Mouse (Mus musculus) lung, postnatal 0 days (tissue): ENCODE results near the gene Alg12. TPM values are rescaled to one million over a fixed set of nuclear protein-coding genes. Genes with fewer than 3 reads are reported as not detected.
"Not testable (repeated sequence)": the region's sequence is repeated elsewhere in the genome, so short reads cannot be mapped to it uniquely, and the experiment has no call there.

Experiments
- ATAC-seq: fragments of 200-750 bp; cut with Nextera tagmentation; 2 replicates; pipeline ENCODE4 v1.8.0; 2017; ENCODE audit warnings: moderate library complexity
- DNase-seq: peaks from one replicate; pipeline ENCODE4 v3.0.0-alpha.2; 2016; ENCODE audit warnings: low spot score
- H3K27ac ChIP-seq: fragments of 300-500 bp; sonication (generic); 2 replicates; pipeline ENCODE4 v1.5.1; 2014; ENCODE audit warnings: antibody characterized with exemption, mild to moderate bottlenecking, low read length, mixed read lengths
- H3K27me3 ChIP-seq: fragments of 300-500 bp; sonication (generic); replicated peaks from 2 replicates; pipeline ENCODE4 v1.6.1; 2014; ENCODE audit warnings: low read length, mixed read lengths; ENCODE audit not compliant: insufficient read depth
- H3K36me3 ChIP-seq: fragments of 300-500 bp; sonication (generic); 2 replicates; pipeline ENCODE4 v1.6.1; 2014; ENCODE audit warnings: low read length, mixed read lengths; ENCODE audit not compliant: insufficient read depth
- H3K4me1 ChIP-seq: fragments of 300-500 bp; sonication (generic); 2 replicates; pipeline ENCODE4 v1.6.1; 2014; ENCODE audit warnings: antibody characterized with exemption, low read depth, low read length, mixed read lengths; ENCODE audit not compliant: insufficient read depth
- H3K4me2 ChIP-seq: fragments of 300-500 bp; sonication (generic); replicated peaks from 2 replicates; pipeline ENCODE4 v1.6.1; 2014; ENCODE audit warnings: low read depth, mild to moderate bottlenecking, low read length, moderate library complexity, mixed read lengths
- H3K4me3 ChIP-seq: fragments of 300-500 bp; sonication (generic); 2 replicates; pipeline ENCODE4 v1.5.1; 2014; ENCODE audit warnings: low read depth, low read length
- H3K9ac ChIP-seq: fragments of 300-500 bp; sonication (generic); replicated peaks from 2 replicates; pipeline ENCODE4 v1.6.1; 2014; ENCODE audit warnings: low read depth, mild to moderate bottlenecking
- H3K9me3 ChIP-seq: fragments of 300-500 bp; sonication (generic); 2 replicates; pipeline ENCODE4 v1.6.1; 2016; ENCODE audit warnings: low read length, mixed read lengths
- CTCF ChIP-seq: IDR thresholded peaks from 2 replicates; pipeline ENCODE4 v1.5.1; 2016; ENCODE audit warnings: antibody characterized with exemption, mild to moderate bottlenecking
- EP300 ChIP-seq: IDR thresholded peaks from 2 replicates; pipeline ENCODE4 v1.6.1; 2016; ENCODE audit warnings: antibody characterized with exemption, mild to moderate bottlenecking, control low read depth
- WGBS: fragments of 180-500 bp; shearing (Covaris S2); extraction: QIAGEN DNeasy Blood & Tissue Kit; methylation state at CpG from one replicate; pipeline ENCODE4 v1.1.7; 2014; 5-methylcytosine and 5-hydroxymethylcytosine counted together
- polyA plus RNA-seq: library from polyadenylated mRNA; unstranded; fragments of >200 nt; fragmentation: Nextera tagmentation; extraction: Ambion mirVana; gene quantifications from 2 replicates; pipeline ENCODE4 v1.2.1, GENCODE M21; 2015

Gene Alg12
- polyA plus RNA-seq, 1 experiment from 2014 or later = 7.2 TPM

DNA sequence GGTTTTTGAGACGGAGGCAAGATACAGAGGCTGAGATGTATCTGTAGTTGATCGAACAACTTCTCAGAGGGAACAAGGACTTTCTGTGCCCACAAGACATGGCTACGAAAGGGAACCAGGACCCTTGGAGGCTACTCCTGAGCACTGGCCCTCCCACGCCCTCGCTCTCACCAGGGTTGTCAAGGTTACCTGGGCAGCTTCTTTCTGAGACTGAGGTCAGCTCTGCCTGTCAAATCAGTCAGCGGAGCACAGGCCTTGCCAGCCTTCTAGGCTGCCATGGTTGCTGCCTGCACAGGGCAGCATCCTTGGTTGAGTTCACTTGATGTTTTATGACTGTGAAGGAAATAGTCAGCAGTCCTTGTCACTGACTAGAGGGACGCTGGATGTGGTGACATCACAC lies 3.4 kb upstream of the Alg12 start:
- TF ChIP-seq EP300 (no peak), CTCF (no peak)
- Histone ChIP-seq H3K27ac (no peak overlapping the region), H3K36me3 (peaks cover 20% of the 10 kb centered on the region; the same call in 1 of the 2 replicates), H3K27me3 (no peaks in the 10 kb centered on the region), H3K4me1 (peaks cover 8% of the 10 kb centered on the region), H3K4me2 (no peak overlapping the region), H3K4me3 (no peak overlapping the region), H3K9ac (no peak overlapping the region), H3K9me3 (no peaks in the 10 kb centered on the region)
- no peak for ATAC-seq
- no peak for DNase-seq
- WGBS = 93% methylated on average over 7 of the region's 7 CpGs

DNA sequence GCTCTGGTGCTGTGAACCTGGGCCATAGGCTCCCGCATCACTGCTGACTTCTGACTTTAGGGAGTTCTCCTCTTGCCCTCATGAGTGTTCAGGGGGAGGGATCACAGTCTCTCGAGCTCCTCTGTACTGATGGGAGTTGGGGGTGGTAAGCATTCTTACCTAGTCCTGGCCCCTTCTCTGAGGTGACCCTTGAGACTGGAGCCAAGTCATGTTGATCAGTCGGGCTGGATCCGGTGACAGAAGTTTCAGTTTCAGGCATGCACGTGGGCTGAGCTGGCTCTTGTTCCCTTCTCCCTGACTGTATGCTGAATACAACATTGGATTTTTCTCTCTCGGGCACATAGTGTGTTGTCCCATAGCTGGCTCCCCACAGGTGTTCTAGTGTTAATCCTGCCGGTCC lies 2.3 kb upstream of the Alg12 start:
- DNase-seq (no peak), ATAC-seq (no peak)
- H3K4me3 ChIP-seq = no peak overlapping the region
- TF ChIP-seq EP300 (no peak), CTCF (no peak)
- 82% methylated on average over 7 of the region's 7 CpGs for WGBS
- H3K4me2 ChIP-seq = no peak overlapping the region
- H3K9me3 ChIP-seq = no peaks in the 10 kb centered on the region
- H3K27me3 ChIP-seq = no peaks in the 10 kb centered on the region
- H3K9ac ChIP-seq = no peak overlapping the region
- H3K36me3 ChIP-seq = peaks cover 15% of the 10 kb centered on the region; the same call in 1 of the 2 replicates
- H3K27ac ChIP-seq = no peak overlapping the region
- peaks cover 8% of the 10 kb centered on the region for H3K4me1 ChIP-seq

DNA sequence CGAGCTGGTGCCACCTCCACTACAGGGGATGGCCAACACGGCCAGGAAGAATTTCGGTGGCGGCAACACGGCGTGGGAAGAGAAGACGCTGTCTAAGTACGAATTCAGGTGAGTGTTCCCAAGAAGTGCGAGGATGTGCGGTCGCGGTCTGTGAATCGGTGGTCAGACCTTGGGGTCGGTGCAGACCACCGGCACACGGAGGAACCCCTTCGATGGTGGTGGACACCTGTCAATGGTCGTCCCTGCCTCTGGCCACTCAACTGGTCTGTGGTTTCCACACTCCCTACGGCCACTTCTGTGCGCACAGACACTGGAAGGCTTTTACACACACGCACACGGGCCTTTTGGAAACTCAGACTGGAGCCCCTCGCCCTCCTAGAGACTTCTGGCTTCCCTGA lies 787 bp upstream of the Alg12 start:
- Histone ChIP-seq H3K4me1 (peaks cover 8% of the 10 kb centered on the region), H3K9ac (peak overlapping the region; percentile 70), H3K4me3 (peak overlapping the region; percentile 82), H3K4me2 (peak overlapping the region; percentile 93), H3K27me3 (no peaks in the 10 kb centered on the region), H3K9me3 (no peaks in the 10 kb centered on the region), H3K27ac (peak overlapping the region; percentile 51; the same call in 1 of the 2 replicates), H3K36me3 (peaks cover 15% of the 10 kb centered on the region; the same call in 1 of the 2 replicates)
- DNase-seq (no peak), ATAC-seq (no peak)
- under 1% methylated on average over 23 of the region's 23 CpGs for WGBS
- TF ChIP-seq CTCF (no peak), EP300 (no peak)

DNA sequence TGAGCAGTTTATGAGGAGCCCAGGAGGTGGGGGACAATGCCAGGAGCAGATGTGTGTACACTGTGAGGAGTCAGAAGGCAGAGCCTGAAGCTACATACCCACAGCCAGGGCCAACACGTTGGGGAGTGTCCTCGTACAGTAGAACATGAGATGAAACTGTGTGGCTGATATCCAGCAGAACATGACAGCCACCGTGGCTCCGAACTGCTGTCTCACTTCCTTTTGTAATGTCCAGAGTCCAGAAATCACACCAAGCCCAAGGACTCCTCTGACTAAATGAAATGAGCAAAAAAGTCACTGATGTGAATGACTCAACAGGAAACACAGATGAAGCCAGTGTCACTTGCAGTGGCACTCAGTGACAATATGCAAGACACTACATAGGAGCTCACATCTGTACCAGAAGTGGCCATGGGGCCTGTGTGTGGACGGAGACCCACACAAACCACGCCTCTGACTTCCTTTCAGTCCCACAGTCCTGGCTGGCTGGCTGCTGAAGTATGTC lies 3.9 kb downstream of the Alg12 start:
- Histone ChIP-seq H3K9me3 (no peaks in the 10 kb centered on the region), H3K27me3 (no peaks in the 10 kb centered on the region), H3K9ac (no peak overlapping the region), H3K4me3 (no peak overlapping the region), H3K36me3 (no peaks in the 10 kb centered on the region), H3K27ac (no peak overlapping the region), H3K4me1 (peaks cover 4% of the 10 kb centered on the region), H3K4me2 (no peak overlapping the region)
- DNase-seq (no peak), ATAC-seq (no peak)
- TF ChIP-seq EP300 (no peak), CTCF (no peak)
- 83% methylated on average over 6 of the region's 6 CpGs for WGBS

DNA sequence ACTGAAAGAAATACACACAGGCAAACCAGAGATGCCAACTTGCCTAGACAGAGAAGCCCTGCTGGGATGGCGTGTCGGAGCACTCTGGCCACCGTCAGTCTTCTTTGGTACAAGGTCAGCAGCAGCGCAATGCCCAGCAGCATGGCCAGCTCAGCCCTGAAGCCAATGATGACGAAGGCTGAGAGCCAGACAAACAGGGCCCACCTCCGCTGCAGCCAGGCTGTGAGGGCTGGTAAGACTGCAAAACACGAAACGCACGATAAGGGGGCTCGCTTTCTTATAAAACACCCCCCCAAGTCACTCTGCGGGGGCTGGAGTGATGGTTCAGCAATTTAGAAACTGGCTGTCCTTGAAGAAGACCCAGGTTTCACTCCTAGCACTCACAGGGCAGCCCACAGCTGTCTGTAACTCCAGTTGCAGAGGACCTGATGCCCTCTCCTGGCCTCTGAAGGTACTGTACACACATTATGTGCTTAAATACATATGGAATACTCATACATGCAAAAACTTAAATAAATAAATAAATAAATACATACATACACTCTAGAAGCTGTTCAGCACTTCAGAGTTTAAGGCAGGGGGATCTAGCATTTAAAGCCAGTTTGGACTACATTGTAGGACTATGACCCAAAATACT lies 4.6 kb downstream of the Alg12 start:
- Histone ChIP-seq H3K27ac (no peak overlapping the region), H3K4me2 (no peak overlapping the region), H3K9ac (no peak overlapping the region), H3K9me3 (no peaks in the 10 kb centered on the region), H3K4me3 (no peak overlapping the region), H3K36me3 (no peaks in the 10 kb centered on the region), H3K4me1 (no peaks in the 10 kb centered on the region), H3K27me3 (no peaks in the 10 kb centered on the region)
- TF ChIP-seq CTCF = peak; percentile 47
- no peak for TF ChIP-seq EP300
- DNase-seq = no peak
- no peak for ATAC-seq
- 95% methylated on average over 11 of the region's 11 CpGs for WGBS

DNA sequence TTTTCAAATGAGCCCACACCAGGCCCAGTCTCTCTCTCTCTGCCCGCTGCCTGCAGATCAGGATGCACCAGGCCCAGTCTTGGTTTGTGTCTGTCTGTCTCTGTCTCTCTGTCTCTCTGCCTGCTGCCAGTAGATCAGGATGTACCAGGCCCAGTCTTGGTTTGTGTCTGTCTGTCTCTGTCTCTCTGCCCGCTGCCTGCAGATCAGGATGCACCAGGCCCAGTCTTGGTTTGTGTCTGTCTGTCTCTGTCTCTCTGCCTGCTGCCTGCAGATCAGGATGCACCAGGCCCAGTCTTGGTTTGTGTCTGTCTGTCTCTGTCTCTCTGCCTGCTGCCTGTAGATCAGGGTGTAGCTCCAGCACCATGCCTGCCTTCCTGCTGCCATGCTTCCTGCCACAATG lies 5.2 kb downstream of the Alg12 start:
- H3K9me3 ChIP-seq, H3K27ac ChIP-seq, DNase-seq, ATAC-seq, H3K4me2 ChIP-seq, H3K9ac ChIP-seq, H3K27me3 ChIP-seq, H3K4me3 ChIP-seq, H3K36me3 ChIP-seq, H3K4me1 ChIP-seq: not testable (repeated sequence)
- WGBS = 95% methylated on average over 2 of the region's 2 CpGs
